Mouse (Mus musculus) stomach, embryonic 14.5 days (tissue): ENCODE results near the gene Tnfsf8. TPM values are rescaled to one million over a fixed set of nuclear protein-coding genes. Genes with fewer than 3 reads are reported as not detected.

Experiments
- ATAC-seq: fragments of 200-750 bp; cut with Nextera tagmentation; 2 replicates; pipeline ENCODE4 v1.8.0; 2017; ENCODE audit warnings: low read depth, moderate TSS enrichment; ENCODE audit not compliant: insufficient number of reproducible peaks, insufficient read depth, low FRiP score
- H3K27ac ChIP-seq: fragments of 300-500 bp; sonication (generic); 2 replicates; pipeline ENCODE4 v1.5.1; 2014; ENCODE audit warnings: mild to moderate bottlenecking, low read length, moderate library complexity, mixed read lengths
- H3K27me3 ChIP-seq: fragments of 300-500 bp; sonication (generic); 2 replicates; pipeline ENCODE4 v1.6.1; 2014; ENCODE audit warnings: low read length, control low read depth, mixed read lengths; ENCODE audit not compliant: control insufficient read depth, insufficient read depth
- H3K36me3 ChIP-seq: fragments of 300-500 bp; sonication (generic); 2 replicates; pipeline ENCODE4 v1.6.1; 2014; ENCODE audit warnings: mild to moderate bottlenecking, control low read depth, low read length, moderate library complexity, mixed read lengths; ENCODE audit not compliant: control insufficient read depth, insufficient read depth
- H3K4me1 ChIP-seq: fragments of 300-500 bp; sonication (generic); 2 replicates; pipeline ENCODE4 v1.6.1; 2014; ENCODE audit warnings: low read length, control low read depth, mixed read lengths; ENCODE audit not compliant: control insufficient read depth, insufficient read depth
- H3K4me2 ChIP-seq: fragments of 300-500 bp; sonication (generic); replicated peaks from 2 replicates; pipeline ENCODE4 v1.6.1; 2014; ENCODE audit warnings: low read depth, low read length, control low read depth
- H3K4me3 ChIP-seq: fragments of 300-500 bp; sonication (generic); 2 replicates; pipeline ENCODE4 v1.5.1; 2014; ENCODE audit warnings: low read depth, low read length, control low read depth
- H3K9ac ChIP-seq: fragments of 300-500 bp; sonication (generic); replicated peaks from 2 replicates; pipeline ENCODE4 v1.6.1; 2014; ENCODE audit warnings: low read depth, mild to moderate bottlenecking, control low read depth, low read length, moderate library complexity, mixed read lengths
- H3K9me3 ChIP-seq: fragments of 300-500 bp; sonication (generic); 2 replicates; pipeline ENCODE4 v1.6.1; 2016; ENCODE audit warnings: low read depth, low read length, control low read depth; ENCODE audit not compliant: control insufficient read depth
- WGBS: fragments of 180-500 bp; shearing (Covaris S2); extraction: QIAGEN DNeasy Blood & Tissue Kit; methylation state at CpG from one replicate; pipeline ENCODE4 v1.1.7; 2014; 5-methylcytosine and 5-hydroxymethylcytosine counted together
- polyA plus RNA-seq: library from polyadenylated mRNA; unstranded; fragments of >200 nt; fragmentation: Nextera tagmentation; extraction: Ambion mirVana; gene quantifications from 2 replicates; pipeline ENCODE4 v1.2.1, GENCODE M21; 2014

Gene Tnfsf8
- polyA plus RNA-seq = 0.17 TPM in 1 of 2 replicates, not detected in the other

DNA sequence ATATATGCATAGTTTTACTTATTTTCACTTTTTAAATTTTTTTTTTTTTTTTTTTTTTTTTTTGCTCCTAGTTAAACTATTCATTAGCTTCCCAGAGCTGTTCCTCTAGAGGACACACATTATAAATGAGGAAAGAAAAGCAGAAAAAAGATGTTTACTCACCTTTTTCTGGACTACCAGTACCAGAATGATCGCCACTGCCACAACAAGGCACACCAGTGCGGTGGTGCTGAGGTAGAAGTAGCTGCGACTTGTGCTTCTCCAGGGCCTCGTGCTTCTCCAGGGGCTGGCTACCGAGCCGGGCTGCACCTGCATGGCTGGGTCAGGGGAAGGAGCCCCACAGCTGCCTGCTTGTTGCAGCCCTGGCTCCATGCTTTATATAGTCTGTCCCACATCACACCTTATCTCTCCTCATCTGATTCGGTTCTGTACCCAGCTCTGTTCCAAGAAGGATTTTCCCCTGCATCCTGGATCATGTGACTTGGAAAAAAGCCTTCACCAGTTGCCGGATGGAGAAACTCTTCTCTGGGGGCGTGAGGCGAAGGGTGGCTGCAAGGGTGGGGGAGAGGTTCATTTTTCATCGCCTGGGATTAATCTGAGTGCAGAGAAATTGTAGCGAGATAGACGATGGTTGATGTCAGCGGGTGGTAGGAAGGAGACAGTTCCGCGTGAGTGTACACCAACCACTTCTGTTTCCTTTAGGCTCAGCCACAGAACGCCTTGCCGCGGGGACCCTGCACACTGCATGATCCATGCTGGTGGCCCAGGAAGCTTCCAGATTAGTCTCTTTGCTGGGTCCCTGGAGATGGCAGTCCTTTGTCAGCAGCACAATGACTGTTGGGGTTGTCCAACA is at the start of gene Tnfsf8:
Tnfsf8 (minus strand) TSS at position 660 of the 853 bp plus-strand sequence.
- WGBS = 76% methylated on average over 19 of the region's 19 CpGs
- Histone ChIP-seq H3K9me3 (no peaks in the 10 kb centered on the region), H3K27ac (no peak within 1 kb of the TSS), H3K36me3 (no peaks in the 10 kb centered on the region), H3K4me3 (no peak within 1 kb of the TSS), H3K4me1 (0 out of 2 replicates have a peak, but pooled peaks cover 2% of the 10 kb centered on the region), H3K4me2 (no peak within 1 kb of the TSS), H3K9ac (no peak within 1 kb of the TSS), H3K27me3 (no peaks in the 10 kb centered on the region)
- ATAC-seq = no peak

DNA sequence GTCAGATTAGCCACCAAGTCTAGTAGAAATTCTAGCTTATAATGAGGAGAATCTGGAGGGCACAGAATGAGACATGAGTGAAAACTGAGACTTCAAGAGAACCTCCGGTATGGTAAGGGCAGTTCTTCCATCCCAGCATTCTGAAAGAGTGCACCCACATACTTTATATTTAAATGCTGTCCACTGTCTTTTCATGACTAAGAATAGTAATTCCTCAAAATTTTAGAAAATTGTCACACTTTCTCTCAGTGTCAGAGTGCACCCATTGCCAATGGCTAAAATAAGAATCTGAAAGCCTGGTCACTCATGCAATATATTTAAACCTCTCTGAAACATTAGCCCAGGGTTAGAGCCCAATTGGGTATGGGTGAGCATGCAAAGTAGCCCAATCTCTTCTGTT is 47.4 kb upstream of the Tnfsf8 start:
- Histone ChIP-seq H3K4me3 (no peak overlapping the region), H3K27ac (no peak overlapping the region), H3K27me3 (no peaks in the 10 kb centered on the region), H3K9ac (no peak overlapping the region), H3K36me3 (no peaks in the 10 kb centered on the region), H3K9me3 (no peaks in the 10 kb centered on the region), H3K4me1 (no peaks in the 10 kb centered on the region), H3K4me2 (no peak overlapping the region)
- ATAC-seq = no peak
- 92% methylated on average over 1 of the region's 1 CpGs for WGBS

- Histone ChIP-seq H3K4me1 (no peaks in the 10 kb centered on the region), H3K4me2 (no peak overlapping the region), H3K27me3 (no peaks in the 10 kb centered on the region), H3K27ac (no peak overlapping the region), H3K4me3 (no peak overlapping the region), H3K9ac (no peak overlapping the region), H3K36me3 (no peaks in the 10 kb centered on the region), H3K9me3 (no peaks in the 10 kb centered on the region)
- ATAC-seq = no peak
Observed at GRCm38 (mm10) chr4:63907473-63907872, 46.3 kb upstream of the Tnfsf8 start.

DNA sequence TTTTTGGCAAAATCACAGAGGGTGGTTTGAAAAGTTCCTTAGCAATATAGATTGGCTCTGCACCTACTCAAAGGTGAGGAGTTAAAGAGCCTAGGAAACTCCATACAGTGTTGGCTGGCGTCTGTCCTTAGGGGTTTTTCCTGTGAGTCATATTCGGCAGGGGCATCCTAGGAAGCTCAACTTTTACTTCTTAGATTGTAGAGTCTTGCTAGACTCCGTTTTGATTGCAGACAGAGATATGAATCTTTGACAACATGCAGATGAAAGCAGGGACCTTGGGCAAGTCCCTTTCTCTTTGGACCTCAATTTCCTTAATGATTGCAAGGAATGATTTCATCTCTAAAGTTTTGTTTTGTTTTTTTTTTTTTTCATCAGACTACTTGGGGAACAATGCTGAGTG is 44.9 kb upstream of the Tnfsf8 start:
- WGBS = 69% methylated on average over 3 of the region's 3 CpGs

GRCm38 (mm10) chr4:63899081-63899523 is 38.0 kb upstream of the Tnfsf8 start:
- no peaks in the 10 kb centered on the region for H3K9me3 ChIP-seq
- no peaks in the 10 kb centered on the region for H3K36me3 ChIP-seq
- no peak overlapping the region for H3K27ac ChIP-seq
- H3K4me2 ChIP-seq = no peak overlapping the region
- ATAC-seq = no peak
- H3K4me3 ChIP-seq = no peak overlapping the region
- 84% methylated on average over 10 of the region's 10 CpGs for WGBS
- no peaks in the 10 kb centered on the region for H3K27me3 ChIP-seq
- no peak overlapping the region for H3K9ac ChIP-seq
- H3K4me1 ChIP-seq = no peaks in the 10 kb centered on the region

More for the DNA sequence above, 44.9 kb upstream of the Tnfsf8 start:
- no peak for ATAC-seq
- Histone ChIP-seq H3K4me1 (no peaks in the 10 kb centered on the region), H3K4me2 (no peak overlapping the region), H3K4me3 (no peak overlapping the region), H3K9ac (no peak overlapping the region), H3K27ac (no peak overlapping the region), H3K9me3 (no peaks in the 10 kb centered on the region), H3K27me3 (no peaks in the 10 kb centered on the region), H3K36me3 (no peaks in the 10 kb centered on the region)

DNA sequence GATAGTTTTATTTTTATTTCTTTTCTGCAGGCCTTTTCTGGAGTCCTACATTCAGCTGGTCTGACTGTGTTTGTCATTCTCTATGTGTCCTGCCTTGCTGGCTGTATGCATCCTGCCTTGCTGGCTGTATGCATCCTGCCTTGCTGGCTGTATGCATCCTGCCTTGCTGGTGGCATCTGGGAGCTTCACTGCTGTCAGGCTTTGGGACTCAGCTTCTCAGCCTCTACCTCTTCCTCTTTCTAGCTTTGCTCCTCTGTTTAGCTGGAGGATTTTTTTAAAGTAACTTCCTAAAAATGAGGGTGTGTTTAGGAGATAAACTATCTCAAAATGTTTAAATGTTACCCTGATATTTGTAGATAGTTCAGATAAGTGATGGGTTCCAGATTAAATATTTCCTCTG is 36.0 kb upstream of the Tnfsf8 start:
- H3K36me3 ChIP-seq = no peaks in the 10 kb centered on the region
- no peak overlapping the region for H3K4me2 ChIP-seq
- H3K9ac ChIP-seq = no peak overlapping the region
- no peak overlapping the region for H3K27ac ChIP-seq
- no peaks in the 10 kb centered on the region for H3K27me3 ChIP-seq
- no peak overlapping the region for H3K4me3 ChIP-seq
- H3K9me3 ChIP-seq = no peaks in the 10 kb centered on the region
- no peaks in the 10 kb centered on the region for H3K4me1 ChIP-seq
- no peak for ATAC-seq

DNA sequence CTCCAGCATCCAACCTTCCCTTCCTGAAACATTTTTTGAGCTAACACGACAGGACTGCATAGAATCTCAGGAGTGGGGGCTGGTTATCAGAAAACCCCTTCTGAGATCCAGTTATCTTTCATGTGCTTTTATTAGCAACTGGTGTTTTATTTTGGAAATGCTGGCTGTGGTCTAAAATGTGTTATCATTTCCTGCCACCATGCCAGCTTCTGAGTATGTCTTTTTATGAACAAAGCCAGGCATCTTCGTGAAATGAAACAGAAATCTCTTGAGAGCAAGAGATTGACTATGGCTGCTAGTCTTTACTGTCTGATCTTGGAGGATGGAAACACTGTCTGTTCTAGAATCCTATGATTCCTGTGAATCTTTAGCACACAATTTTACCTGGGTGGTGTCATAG is 25.0 kb upstream of the Tnfsf8 start:
- WGBS = 61% methylated on average over 2 of the region's 2 CpGs
- no peak for ATAC-seq
- H3K9me3 ChIP-seq = no peaks in the 10 kb centered on the region

DNA sequence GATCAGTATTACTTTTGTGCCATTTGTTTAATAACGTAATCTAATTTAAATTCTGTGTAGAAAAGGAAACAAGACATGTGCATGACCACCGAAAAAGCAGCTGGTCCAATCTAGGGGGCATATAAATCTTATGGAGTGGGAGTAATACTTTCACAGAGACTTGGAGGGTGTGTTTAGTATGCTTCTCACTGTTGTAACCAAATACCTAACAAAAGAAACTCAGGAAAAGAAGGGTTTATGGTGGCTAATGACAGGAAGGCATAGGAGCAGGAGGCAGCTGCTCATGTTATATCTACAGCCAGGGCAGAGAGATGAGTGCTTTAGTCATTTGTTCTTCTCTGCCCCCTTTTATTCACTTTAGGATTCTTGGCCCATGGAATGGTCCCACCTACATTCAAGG is 15.6 kb upstream of the Tnfsf8 start:
- Histone ChIP-seq H3K4me1 (no peaks in the 10 kb centered on the region), H3K36me3 (no peaks in the 10 kb centered on the region), H3K9ac (no peak overlapping the region), H3K27me3 (no peaks in the 10 kb centered on the region), H3K9me3 (no peaks in the 10 kb centered on the region), H3K27ac (no peak overlapping the region), H3K4me2 (no peak overlapping the region), H3K4me3 (no peak overlapping the region)
- no peak for ATAC-seq
- 78% methylated on average over 2 of the region's 2 CpGs for WGBS

More for the DNA sequence above, 25.0 kb upstream of the Tnfsf8 start:
- Histone ChIP-seq H3K9ac (no peak overlapping the region), H3K4me3 (no peak overlapping the region), H3K27ac (no peak overlapping the region), H3K4me2 (no peak overlapping the region), H3K27me3 (no peaks in the 10 kb centered on the region), H3K36me3 (no peaks in the 10 kb centered on the region), H3K4me1 (no peaks in the 10 kb centered on the region)

GRCm38 (mm10) chr4:63875480-63875879 is 14.3 kb upstream of the Tnfsf8 start:
- Histone ChIP-seq H3K9me3 (no peaks in the 10 kb centered on the region), H3K4me3 (no peak overlapping the region), H3K9ac (no peak overlapping the region), H3K27ac (no peak overlapping the region), H3K4me1 (no peaks in the 10 kb centered on the region), H3K36me3 (no peaks in the 10 kb centered on the region), H3K27me3 (no peaks in the 10 kb centered on the region), H3K4me2 (no peak overlapping the region)
- ATAC-seq = no peak
- 87% methylated on average over 3 of the region's 3 CpGs for WGBS
